Mouse (Mus musculus): ENCODE results near the gene Cela2a. TPM values are rescaled to one million over a fixed set of nuclear protein-coding genes. Genes with fewer than 3 reads are reported as not detected.

Cela2a gene
- polyA plus RNA-seq, 1 experiment = 0.29 TPM

DNA sequence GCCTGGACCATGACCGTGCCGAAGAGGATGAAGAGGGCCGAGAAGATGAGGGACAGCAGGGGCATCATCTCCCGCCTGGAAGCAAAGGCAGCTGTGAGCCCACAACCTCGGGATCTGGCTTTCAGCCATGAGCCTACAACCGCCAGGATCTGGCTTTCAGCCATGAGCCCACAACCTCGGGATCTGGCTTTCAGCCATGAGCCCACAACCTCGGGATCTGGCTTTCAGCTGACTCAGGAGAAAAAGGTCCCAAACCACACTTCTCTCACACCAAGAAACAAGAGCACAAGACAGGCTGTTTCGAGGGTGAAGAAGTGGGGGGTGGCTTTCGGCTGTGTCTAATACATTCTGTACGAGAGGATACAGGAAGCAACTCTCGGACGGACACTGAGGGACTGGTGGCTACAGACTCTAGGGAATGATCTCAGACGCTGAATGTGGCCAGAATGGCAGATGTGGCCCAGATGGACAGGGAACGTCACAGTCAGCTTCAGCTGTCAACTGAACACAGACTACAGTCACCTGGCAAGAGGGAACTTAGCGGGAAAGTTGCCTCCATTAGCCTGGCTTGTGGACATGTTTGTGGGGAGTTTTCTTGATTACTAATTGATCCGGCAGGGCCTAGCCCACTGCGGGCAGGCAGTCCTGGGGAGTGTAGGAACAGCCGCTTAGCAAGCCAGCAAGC is 59.1 kb downstream of the Cela2a start:
- no peak for DNase-seq (ENCODE audit: low spot score)

DNA sequence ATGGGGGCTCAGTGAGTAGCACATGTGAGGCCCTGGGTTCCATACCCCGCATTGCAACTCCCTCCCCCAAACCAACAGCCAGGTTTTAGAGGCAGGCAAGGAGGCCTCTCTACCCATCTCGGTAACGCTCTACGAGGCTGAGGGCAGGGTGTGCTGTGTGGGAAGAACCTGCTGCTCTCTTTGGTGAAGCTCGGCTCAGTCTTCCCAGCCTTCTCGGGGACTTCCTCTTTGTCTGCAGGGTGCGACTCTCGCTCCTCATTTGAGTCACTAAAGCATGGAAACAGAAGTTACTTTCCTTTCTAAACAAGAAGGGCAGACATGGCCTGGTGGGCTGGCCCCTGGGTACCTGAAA is 59.7 kb downstream of the Cela2a start:
- no peak for DNase-seq (ENCODE audit: low spot score)

DNA sequence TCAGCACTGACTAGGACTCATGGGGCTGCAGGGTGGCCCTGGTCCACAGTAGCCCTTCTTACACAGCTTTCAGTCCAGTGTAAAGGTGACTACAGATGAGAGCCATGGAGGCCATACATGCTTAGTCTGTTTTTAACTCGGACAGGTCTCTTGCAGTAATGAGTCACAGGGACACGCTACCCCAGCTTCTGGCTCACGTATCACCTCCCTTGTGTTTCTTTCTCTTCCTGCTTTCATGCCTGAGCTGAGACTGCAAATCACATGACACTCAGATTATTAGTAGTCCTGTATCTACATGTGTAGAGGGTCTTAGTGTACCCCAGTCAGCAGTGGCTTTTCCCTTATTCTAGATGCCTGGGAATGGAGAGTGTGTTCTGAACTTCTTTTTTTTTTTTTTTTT is 61.0 kb downstream of the Cela2a start:
- DNase-seq (ENCODE audit: low spot score) = no peak

Other genes starting within 250 kb of the Cela2a start
- gene Fblim1, start 220.1 kb downstream of the Cela2a start, polyA plus RNA-seq (2012; rRNA removed) = 95.1 and 129 TPM in 2 replicates
- 0.87 and 0.94 TPM in 2 replicates for gene Tmem82, start 207.5 kb downstream of the Cela2a start, polyA plus RNA-seq (2012; rRNA removed)
- gene Slc25a34, start 202.3 kb downstream of the Cela2a start, polyA plus RNA-seq (2012; rRNA removed) = 0.10 and 0.14 TPM in 2 replicates
- 31.5 and 32.0 TPM in 2 replicates for gene Plekhm2, start 161.3 kb downstream of the Cela2a start, polyA plus RNA-seq (2012; rRNA removed)
- 14.4 and 17.2 TPM in 2 replicates for gene Rsc1a1, start 140.6 kb downstream of the Cela2a start, polyA plus RNA-seq (2012; rRNA removed)
- 38.9 and 40.9 TPM in 2 replicates for gene Ddi2, start 102.7 kb downstream of the Cela2a start, polyA plus RNA-seq (2012; rRNA removed)
- not detected in 2 replicates for gene Agmat, start 79.5 kb downstream of the Cela2a start, polyA plus RNA-seq (2012; rRNA removed)
- 12.8 and 13.0 TPM in 2 replicates for gene Dnajc16, start 35.2 kb downstream of the Cela2a start, polyA plus RNA-seq (2012; rRNA removed)
- gene Casp9, start 32.5 kb downstream of the Cela2a start, polyA plus RNA-seq (2012; rRNA removed) = 15.7 and 16.9 TPM in 2 replicates
- gene Ctrc, start 20.2 kb upstream of the Cela2a start, polyA plus RNA-seq (2012; rRNA removed) = not detected in 2 replicates
- gene Efhd2, start 48.8 kb upstream of the Cela2a start, polyA plus RNA-seq (2012; rRNA removed) = 79.2 and 95.6 TPM in 2 replicates
- 0.95 and 1.3 TPM in 2 replicates for gene Fhad1, start 188.9 kb upstream of the Cela2a start, polyA plus RNA-seq (2012; rRNA removed)